Mouse (Mus musculus): Measurements from ENCODE around the gene Fscb. TPM values are rescaled to one million over a fixed set of nuclear protein-coding genes. Genes with fewer than 3 reads are reported as not detected.

Fscb gene
- not detected in 2 replicates for polyA plus RNA-seq (2015; fragmentation: Nextera tagmentation; extraction: Ambion mirVana)

DNA sequence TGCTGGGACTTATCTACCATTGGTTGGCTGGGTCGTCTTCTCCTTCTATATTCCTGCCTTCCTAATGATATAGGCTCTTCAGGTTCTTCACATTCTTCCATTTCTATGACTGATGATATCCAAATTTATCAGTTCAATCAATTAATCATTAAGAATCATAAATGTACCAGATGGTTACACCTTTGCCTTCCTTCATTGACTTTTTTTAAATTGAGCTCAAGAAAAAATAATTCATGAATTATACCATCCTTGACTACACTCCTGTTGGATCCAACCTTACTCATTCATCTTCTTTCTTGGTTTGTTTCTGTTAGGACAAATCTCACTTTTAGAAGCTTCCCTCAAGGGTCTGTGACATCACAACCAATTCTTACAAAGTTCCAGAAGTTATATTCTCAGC is at the start of gene Fscb:
Gene Fscb (minus strand): TSS at position 101 of the 400 bp plus-strand sequence.
- no peak within 1 kb of the TSS for H3K27ac ChIP-seq (ENCODE audit: low read length)
- H3K4me1 ChIP-seq (replicated peaks; ENCODE audit: control insufficient read depth, insufficient read depth, low read length) = no peaks in the 10 kb centered on the region
- no peaks in the 10 kb centered on the region for H3K9me3 ChIP-seq (ENCODE audit: control insufficient read depth, low read length)
- H3K4me2 ChIP-seq (ENCODE audit: low read length) = no peak within 1 kb of the TSS
- H3K27me3 ChIP-seq (replicated peaks; ENCODE audit: control insufficient read depth, insufficient read depth, low read length) = no peaks in the 10 kb centered on the region
- ATAC-seq = no peak
- H3K4me3 ChIP-seq (replicated peaks; ENCODE audit: low read length) = no peak within 1 kb of the TSS
- no peaks in the 10 kb centered on the region for H3K36me3 ChIP-seq (ENCODE audit: control insufficient read depth, insufficient read depth)
- 78% methylated on average over 1 of the region's 1 CpGs for WGBS
- no peak within 1 kb of the TSS for H3K9ac ChIP-seq (replicated peaks; ENCODE audit: low read depth, low read length)

DNA sequence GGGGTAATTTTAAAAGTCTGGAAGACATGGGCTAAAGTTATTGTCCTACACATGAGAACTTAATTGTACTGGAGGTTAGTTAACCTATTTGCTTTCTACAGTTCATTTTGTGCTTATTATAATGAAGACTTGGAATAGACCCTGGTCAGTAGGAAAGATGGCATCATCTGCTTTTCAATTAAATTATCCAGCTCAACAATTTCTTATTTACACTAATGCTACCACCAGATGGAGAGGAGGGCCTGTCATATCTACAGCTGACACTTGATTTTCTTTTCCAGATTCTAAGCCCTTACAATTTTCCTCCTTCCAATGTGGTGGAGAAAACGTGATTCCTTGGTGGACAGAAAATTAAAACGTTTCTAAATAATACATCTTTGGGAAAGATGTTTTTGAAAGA is 42.3 kb upstream of the Fscb start:
- no peaks in the 10 kb centered on the region for H3K36me3 ChIP-seq (ENCODE audit: control insufficient read depth, insufficient read depth)

DNA sequence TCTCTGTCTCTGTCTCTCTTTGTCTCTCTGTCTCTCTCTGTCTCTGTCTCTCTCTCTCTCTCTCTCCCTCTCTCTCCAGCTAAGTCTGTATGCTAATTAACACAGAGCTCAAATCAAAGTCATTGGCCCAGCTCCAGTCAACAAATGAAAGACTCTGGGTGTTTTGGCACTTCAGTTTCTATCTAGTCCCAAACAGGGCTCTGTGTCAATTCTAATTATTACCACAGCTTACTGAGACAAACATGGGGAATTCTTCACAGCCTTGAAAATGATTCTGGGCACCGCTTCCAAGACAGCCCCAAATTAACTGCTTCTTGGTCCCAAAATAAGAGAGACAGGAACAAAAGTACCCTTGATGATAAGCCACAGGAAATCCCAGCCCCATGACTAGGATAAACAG is 38.9 kb upstream of the Fscb start:
- Histone ChIP-seq H3K4me2 (ENCODE audit: low read length) (no peak overlapping the region), H3K36me3 (ENCODE audit: control insufficient read depth, insufficient read depth) (no peaks in the 10 kb centered on the region), H3K9me3 (ENCODE audit: control insufficient read depth, low read length) (no peaks in the 10 kb centered on the region), H3K9ac (replicated peaks; ENCODE audit: low read depth, low read length) (no peak overlapping the region), H3K27ac (ENCODE audit: low read length) (no peak overlapping the region; the same call in 1 of the 2 replicates), H3K4me1 (replicated peaks; ENCODE audit: control insufficient read depth, insufficient read depth, low read length) (no peaks in the 10 kb centered on the region), H3K4me3 (replicated peaks; ENCODE audit: low read length) (no peak overlapping the region), H3K27me3 (replicated peaks; ENCODE audit: control insufficient read depth, insufficient read depth, low read length) (no peaks in the 10 kb centered on the region)
- ATAC-seq = peak; percentile 92
- 54% methylated on average over 1 of the region's 1 CpGs for WGBS

More for the DNA sequence above, 42.3 kb upstream of the Fscb start:
- H3K9ac ChIP-seq (replicated peaks; ENCODE audit: low read depth, low read length) = no peak overlapping the region
- no peaks in the 10 kb centered on the region for H3K4me1 ChIP-seq (replicated peaks; ENCODE audit: control insufficient read depth, insufficient read depth, low read length)
- WGBS = 56% methylated on average over 2 of the region's 2 CpGs
- H3K27me3 ChIP-seq (replicated peaks; ENCODE audit: control insufficient read depth, insufficient read depth, low read length) = no peaks in the 10 kb centered on the region
- no peaks in the 10 kb centered on the region for H3K9me3 ChIP-seq (ENCODE audit: control insufficient read depth, low read length)
- ATAC-seq = no peak
- H3K4me2 ChIP-seq (ENCODE audit: low read length) = no peak overlapping the region
- no peak overlapping the region for H3K27ac ChIP-seq (ENCODE audit: low read length)
- H3K4me3 ChIP-seq (replicated peaks; ENCODE audit: low read length) = no peak overlapping the region

DNA sequence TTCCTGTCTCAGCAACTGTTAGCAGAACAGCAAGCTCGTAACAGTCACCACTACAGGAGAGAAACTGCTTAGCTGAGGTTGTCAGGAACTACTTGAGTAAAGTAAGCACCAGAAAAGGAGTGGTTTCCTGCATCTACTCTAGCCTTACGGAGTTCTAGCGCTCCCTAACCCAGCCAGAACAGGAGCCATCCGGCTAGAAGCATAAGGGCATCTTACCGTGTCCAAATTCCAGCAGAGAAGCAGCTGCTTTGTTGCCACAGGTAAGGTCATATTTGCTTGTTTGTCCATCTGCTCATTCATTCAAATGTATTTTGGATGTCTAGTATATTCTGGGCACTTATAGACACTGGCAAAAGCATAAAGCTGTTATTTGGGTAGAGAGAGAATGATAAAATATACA is 23.2 kb upstream of the Fscb start:
- no peaks in the 10 kb centered on the region for H3K4me1 ChIP-seq (replicated peaks; ENCODE audit: control insufficient read depth, insufficient read depth, low read length)
- no peaks in the 10 kb centered on the region for H3K9me3 ChIP-seq (ENCODE audit: control insufficient read depth, low read length)
- H3K27ac ChIP-seq (ENCODE audit: low read length) = no peak overlapping the region
- H3K9ac ChIP-seq (replicated peaks; ENCODE audit: low read depth, low read length) = no peak overlapping the region
- H3K4me2 ChIP-seq (ENCODE audit: low read length) = no peak overlapping the region
- no peaks in the 10 kb centered on the region for H3K36me3 ChIP-seq (ENCODE audit: control insufficient read depth, insufficient read depth)
- ATAC-seq = no peak
- H3K27me3 ChIP-seq (replicated peaks; ENCODE audit: control insufficient read depth, insufficient read depth, low read length) = no peaks in the 10 kb centered on the region
- 89% methylated on average over 5 of the region's 5 CpGs for WGBS
- H3K4me3 ChIP-seq (replicated peaks; ENCODE audit: low read length) = no peak overlapping the region

DNA sequence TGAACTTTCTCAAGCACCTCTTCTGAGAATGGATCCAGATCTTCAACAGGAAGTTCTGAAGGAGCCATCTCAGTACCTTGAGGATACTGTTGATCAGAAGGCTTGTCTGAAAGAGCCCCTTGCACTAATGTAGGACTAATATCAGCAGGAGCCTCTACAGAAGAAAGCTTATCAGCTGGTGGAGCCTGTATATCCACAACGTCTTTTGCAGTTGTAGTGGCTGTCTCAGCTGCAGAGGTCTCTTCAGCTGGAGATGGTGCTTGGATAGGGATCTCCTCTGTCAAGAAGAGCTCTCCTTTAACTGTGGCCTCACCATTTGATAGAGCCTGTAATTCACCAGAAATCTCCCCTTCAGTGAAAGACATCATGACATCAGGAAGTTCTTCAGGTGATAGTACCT is 875 bp downstream of the Fscb start:
- Histone ChIP-seq H3K9ac (replicated peaks; ENCODE audit: low read depth, low read length) (no peak overlapping the region), H3K4me1 (replicated peaks; ENCODE audit: control insufficient read depth, insufficient read depth, low read length) (no peaks in the 10 kb centered on the region), H3K4me3 (replicated peaks; ENCODE audit: low read length) (no peak overlapping the region), H3K9me3 (ENCODE audit: control insufficient read depth, low read length) (no peaks in the 10 kb centered on the region), H3K4me2 (ENCODE audit: low read length) (no peak overlapping the region), H3K27me3 (replicated peaks; ENCODE audit: control insufficient read depth, insufficient read depth, low read length) (no peaks in the 10 kb centered on the region), H3K36me3 (ENCODE audit: control insufficient read depth, insufficient read depth) (no peaks in the 10 kb centered on the region), H3K27ac (ENCODE audit: low read length) (no peak overlapping the region)
- ATAC-seq = no peak
- WGBS = 82% methylated on average over 1 of the region's 1 CpGs

DNA sequence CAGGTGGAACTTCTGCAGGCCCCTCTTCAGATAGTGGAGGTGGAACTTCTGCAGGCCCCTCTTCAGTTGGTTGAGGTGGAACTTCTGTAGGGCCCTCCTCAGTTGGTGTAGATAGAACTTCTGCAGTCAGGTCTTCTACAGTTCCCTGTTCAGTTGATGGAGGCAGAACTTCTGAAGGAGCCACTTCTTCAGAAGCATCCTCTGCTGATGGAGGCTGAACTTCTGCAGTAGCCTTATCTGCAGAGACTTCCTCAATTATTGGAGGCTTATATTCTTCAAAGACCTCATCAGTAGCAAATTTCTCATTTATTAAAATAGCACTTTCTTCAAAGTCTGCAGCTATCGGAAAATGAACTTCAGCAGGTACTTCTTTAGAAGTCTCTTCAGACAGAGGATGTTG is 1.4 kb downstream of the Fscb start:
- H3K4me3 ChIP-seq (replicated peaks; ENCODE audit: low read length) = no peak overlapping the region
- no peak overlapping the region for H3K4me2 ChIP-seq (ENCODE audit: low read length)
- no peak overlapping the region for H3K27ac ChIP-seq (ENCODE audit: low read length)
- H3K27me3 ChIP-seq (replicated peaks; ENCODE audit: control insufficient read depth, insufficient read depth, low read length) = no peaks in the 10 kb centered on the region
- no peaks in the 10 kb centered on the region for H3K36me3 ChIP-seq (ENCODE audit: control insufficient read depth, insufficient read depth)
- no peak overlapping the region for H3K9ac ChIP-seq (replicated peaks; ENCODE audit: low read depth, low read length)
- H3K4me1 ChIP-seq (replicated peaks; ENCODE audit: control insufficient read depth, insufficient read depth, low read length) = no peaks in the 10 kb centered on the region
- H3K9me3 ChIP-seq (ENCODE audit: control insufficient read depth, low read length) = no peaks in the 10 kb centered on the region
- no peak for ATAC-seq
- WGBS = 97% methylated on average over 1 of the region's 1 CpGs

DNA sequence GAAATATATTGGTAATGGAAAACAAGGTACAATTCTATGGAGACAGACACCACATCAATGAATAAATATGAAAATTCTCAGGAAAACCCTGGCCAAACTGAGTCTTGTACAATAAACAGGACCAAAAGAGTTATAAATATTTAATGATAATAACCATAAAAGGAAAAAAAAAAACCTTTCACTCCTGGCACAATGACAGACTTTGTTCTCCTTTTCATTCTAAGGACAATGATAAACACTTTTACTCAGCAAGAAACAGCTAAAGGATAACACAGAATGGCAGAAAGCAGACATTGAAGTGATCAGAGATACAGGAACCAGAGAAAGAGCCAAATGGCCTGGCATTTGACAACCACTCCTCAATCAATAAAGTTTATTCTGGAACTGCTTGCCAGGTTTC is 19.3 kb downstream of the Fscb start:
- Histone ChIP-seq H3K36me3 (ENCODE audit: control insufficient read depth, insufficient read depth) (no peaks in the 10 kb centered on the region), H3K9me3 (ENCODE audit: control insufficient read depth, low read length) (no peaks in the 10 kb centered on the region), H3K4me1 (replicated peaks; ENCODE audit: control insufficient read depth, insufficient read depth, low read length) (no peaks in the 10 kb centered on the region), H3K27ac (ENCODE audit: low read length) (no peak overlapping the region), H3K27me3 (replicated peaks; ENCODE audit: control insufficient read depth, insufficient read depth, low read length) (no peaks in the 10 kb centered on the region), H3K9ac (replicated peaks; ENCODE audit: low read depth, low read length) (no peak overlapping the region), H3K4me2 (ENCODE audit: low read length) (no peak overlapping the region), H3K4me3 (replicated peaks; ENCODE audit: low read length) (no peak overlapping the region)
- no peak for ATAC-seq

DNA sequence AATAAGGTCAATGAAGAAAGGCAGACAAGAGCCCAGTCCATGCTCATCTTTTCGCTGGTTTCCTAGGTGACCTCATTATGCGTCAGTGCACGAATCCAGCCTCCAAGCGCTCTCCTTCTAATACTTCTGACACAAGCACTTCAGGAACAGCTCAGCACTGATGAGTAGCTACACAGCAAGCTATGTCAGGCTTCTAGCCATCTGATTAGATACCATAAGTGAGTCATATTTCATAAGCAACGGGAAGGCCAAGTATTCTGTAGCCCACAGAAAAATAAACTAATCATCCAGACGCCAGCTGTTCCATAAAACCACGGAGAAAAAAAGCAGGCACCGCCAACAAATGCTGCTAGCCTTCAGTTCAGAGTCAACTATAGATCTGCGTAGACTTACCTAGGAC is 24.6 kb downstream of the Fscb start:
- no peak overlapping the region for H3K4me3 ChIP-seq (replicated peaks; ENCODE audit: low read length)
- no peaks in the 10 kb centered on the region for H3K9me3 ChIP-seq (ENCODE audit: control insufficient read depth, low read length)
- no peak overlapping the region for H3K27ac ChIP-seq (ENCODE audit: low read length)
- H3K4me2 ChIP-seq (ENCODE audit: low read length) = no peak overlapping the region
- no peak for ATAC-seq
- H3K36me3 ChIP-seq (ENCODE audit: control insufficient read depth, insufficient read depth) = no peaks in the 10 kb centered on the region
- 84% methylated on average over 9 of the region's 9 CpGs for WGBS
- H3K27me3 ChIP-seq (replicated peaks; ENCODE audit: control insufficient read depth, insufficient read depth, low read length) = no peaks in the 10 kb centered on the region
- H3K9ac ChIP-seq (replicated peaks; ENCODE audit: low read depth, low read length) = no peak overlapping the region
- no peaks in the 10 kb centered on the region for H3K4me1 ChIP-seq (replicated peaks; ENCODE audit: control insufficient read depth, insufficient read depth, low read length)

DNA sequence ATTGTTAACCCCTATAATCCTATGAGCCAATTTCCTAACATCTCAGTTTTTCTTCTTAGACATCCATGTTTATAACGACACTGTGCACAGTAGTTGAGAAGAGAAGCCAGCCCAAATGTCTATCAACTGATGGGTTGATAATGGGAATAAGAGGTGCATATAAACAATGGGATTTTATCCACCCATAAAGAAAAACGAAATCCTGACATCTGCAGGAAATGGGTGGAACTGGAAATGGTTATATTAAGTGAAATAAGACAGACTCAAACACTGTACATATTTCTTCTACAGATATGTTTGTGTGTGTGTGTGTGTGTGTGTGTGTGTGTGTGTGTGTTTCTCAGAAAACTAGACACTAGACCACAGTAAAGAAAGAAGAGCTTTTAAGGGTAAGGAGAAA is 37.8 kb downstream of the Fscb start:
- H3K4me3 ChIP-seq (replicated peaks; ENCODE audit: low read length) = no peak overlapping the region
- H3K27ac ChIP-seq (ENCODE audit: low read length) = no peak overlapping the region
- no peaks in the 10 kb centered on the region for H3K9me3 ChIP-seq (ENCODE audit: control insufficient read depth, low read length)
- H3K4me1 ChIP-seq (replicated peaks; ENCODE audit: control insufficient read depth, insufficient read depth, low read length) = no peaks in the 10 kb centered on the region
- no peak overlapping the region for H3K9ac ChIP-seq (replicated peaks; ENCODE audit: low read depth, low read length)
- no peaks in the 10 kb centered on the region for H3K36me3 ChIP-seq (ENCODE audit: control insufficient read depth, insufficient read depth)
- WGBS = 46% methylated on average over 2 of the region's 2 CpGs
- H3K4me2 ChIP-seq (ENCODE audit: low read length) = no peak overlapping the region
- ATAC-seq = no peak
- no peaks in the 10 kb centered on the region for H3K27me3 ChIP-seq (replicated peaks; ENCODE audit: control insufficient read depth, insufficient read depth, low read length)

All from forebrain, embryonic 16.5 days (tissue).